Mouse (Mus musculus) hindlimb bud, embryonic 11.5 days (tissue): Measurements from ENCODE around the gene Pik3ca.
A peak's percentile ranks its signal among the peaks of the same experiment; 100 is the strongest.

ENCODE experiments used
- DNase-seq: peaks from one replicate; pipeline ENCODE4 v3.0.0-alpha.2; 2012; ENCODE audit warnings: low read depth, low spot score; ENCODE audit errors: extremely low spot score

Gene Pik3ca

GRCm38 (mm10) chr3:32397461-32398174 lies at the start of gene Pik3ca:
Gene Pik3ca (plus strand): TSS chr3:32397671.
- DNase-seq = peak; percentile 39

GRCm38 (mm10) chr3:32347881-32348280 lies 49.6 kb upstream of the Pik3ca start:
- DNase-seq = no peak

- DNase-seq = no peak
Measured at GRCm38 (mm10) chr3:32361221-32361620, 36.2 kb upstream of the Pik3ca start.

GRCm38 (mm10) chr3:32364195-32364594 lies 33.3 kb upstream of the Pik3ca start:
- no peak for DNase-seq

- no peak for DNase-seq
Measured at GRCm38 (mm10) chr3:32364841-32365545, 32.5 kb upstream of the Pik3ca start.

- DNase-seq = no peak
Measured at GRCm38 (mm10) chr3:32365546-32366245, 31.8 kb upstream of the Pik3ca start, which contains the start of gene Zmat3. Gene Zmat3 (minus strand): TSS chr3:32366014.

GRCm38 (mm10) chr3:32366246-32366734 lies 31.2 kb upstream of the Pik3ca start:
- no peak for DNase-seq

GRCm38 (mm10) chr3:32367516-32367915 lies 30.0 kb upstream of the Pik3ca start:
- no peak for DNase-seq

GRCm38 (mm10) chr3:32371957-32372356 lies 25.5 kb upstream of the Pik3ca start:
- DNase-seq = no peak

GRCm38 (mm10) chr3:32372470-32372869 lies 25.0 kb upstream of the Pik3ca start:
- DNase-seq = no peak

- no peak for DNase-seq
Measured at GRCm38 (mm10) chr3:32373236-32373635, 24.2 kb upstream of the Pik3ca start.

- no peak for DNase-seq
Measured at GRCm38 (mm10) chr3:32379891-32380290, 17.6 kb upstream of the Pik3ca start.

- DNase-seq = no peak
Measured at GRCm38 (mm10) chr3:32381556-32381955, 15.9 kb upstream of the Pik3ca start.

- DNase-seq = no peak
Measured at GRCm38 (mm10) chr3:32392841-32393240, 4.6 kb upstream of the Pik3ca start.

- no peak for DNase-seq
Measured at GRCm38 (mm10) chr3:32393986-32394385, 3.5 kb upstream of the Pik3ca start.

GRCm38 (mm10) chr3:32395771-32396551 lies 1.5 kb upstream of the Pik3ca start:
- no peak for DNase-seq

- DNase-seq = peak; percentile 92
Measured at GRCm38 (mm10) chr3:32396794-32397460, 544 bp upstream of the Pik3ca start.

- DNase-seq = no peak
Measured at GRCm38 (mm10) chr3:32398175-32398538, 686 bp downstream of the Pik3ca start.

GRCm38 (mm10) chr3:32398623-32399022 lies 1.2 kb downstream of the Pik3ca start:
- no peak for DNase-seq

GRCm38 (mm10) chr3:32399381-32399780 lies 1.9 kb downstream of the Pik3ca start:
- DNase-seq = no peak
